Mouse (Mus musculus): Measurements from ENCODE around the gene Xlr5a.
"Not testable (repeated sequence)": the region's sequence is repeated elsewhere in the genome, so short reads cannot be mapped to it uniquely, and the experiment has no call there.

The Xlr5a gene

GRCm38 (mm10) chrX:73143218-73143618 lies 149.6 kb downstream of the Xlr5a start:
- not testable (repeated sequence) for DNase-seq

DNA sequence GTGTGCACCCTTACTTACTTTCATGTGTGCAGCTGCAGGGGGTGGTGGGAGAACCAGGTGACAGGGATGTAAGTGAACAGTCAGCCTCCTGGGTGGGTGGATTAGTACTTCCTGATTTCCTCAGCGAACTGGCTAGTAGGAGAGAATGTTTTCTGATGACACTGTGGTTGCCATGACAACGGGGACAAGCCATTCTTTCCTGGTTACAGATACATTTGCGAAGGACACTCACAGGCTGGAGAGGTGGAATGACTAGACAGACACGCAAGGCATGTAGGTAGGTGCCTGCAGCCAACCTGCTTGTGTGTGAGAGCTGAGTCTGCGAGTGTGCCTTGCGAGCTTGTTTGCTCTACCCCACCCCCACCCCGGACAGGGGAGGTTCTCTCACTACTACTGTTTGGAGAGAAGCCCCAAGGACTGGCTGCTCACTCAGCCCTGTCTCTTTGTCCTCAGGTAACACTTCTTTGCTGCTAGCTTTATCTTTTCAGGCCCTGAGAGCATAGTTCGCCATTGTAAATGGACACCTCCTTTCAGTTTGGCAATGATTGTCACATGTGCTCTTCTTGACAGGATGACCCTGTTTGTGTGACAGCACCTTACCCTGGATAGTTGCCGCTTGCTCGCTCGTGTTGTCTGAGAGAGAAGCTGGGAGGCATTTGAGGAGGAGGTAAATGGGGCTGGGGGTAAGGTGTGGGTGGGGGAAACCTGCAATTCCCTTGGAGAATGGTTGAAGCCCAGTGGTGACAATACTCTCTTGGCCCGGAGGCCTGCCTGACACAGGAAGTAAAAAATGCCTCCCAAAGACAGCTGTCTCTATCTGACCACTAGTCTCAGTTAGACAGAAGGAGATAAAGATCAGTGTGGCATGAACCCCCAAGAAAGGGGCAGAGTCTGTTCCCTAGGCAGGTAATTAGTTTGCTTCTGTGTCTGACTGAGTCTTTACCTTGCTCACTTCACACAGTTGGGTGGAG lies 169.6 kb downstream of the Xlr5a start:
- DNase-seq = not testable (repeated sequence)

- DNase-seq = not testable (repeated sequence)
Measured at GRCm38 (mm10) chrX:73116747-73117146, 176.0 kb downstream of the Xlr5a start, which contains the start of gene Gm14685. Gene Gm14685 (plus strand): TSS chrX:73117047.

DNA sequence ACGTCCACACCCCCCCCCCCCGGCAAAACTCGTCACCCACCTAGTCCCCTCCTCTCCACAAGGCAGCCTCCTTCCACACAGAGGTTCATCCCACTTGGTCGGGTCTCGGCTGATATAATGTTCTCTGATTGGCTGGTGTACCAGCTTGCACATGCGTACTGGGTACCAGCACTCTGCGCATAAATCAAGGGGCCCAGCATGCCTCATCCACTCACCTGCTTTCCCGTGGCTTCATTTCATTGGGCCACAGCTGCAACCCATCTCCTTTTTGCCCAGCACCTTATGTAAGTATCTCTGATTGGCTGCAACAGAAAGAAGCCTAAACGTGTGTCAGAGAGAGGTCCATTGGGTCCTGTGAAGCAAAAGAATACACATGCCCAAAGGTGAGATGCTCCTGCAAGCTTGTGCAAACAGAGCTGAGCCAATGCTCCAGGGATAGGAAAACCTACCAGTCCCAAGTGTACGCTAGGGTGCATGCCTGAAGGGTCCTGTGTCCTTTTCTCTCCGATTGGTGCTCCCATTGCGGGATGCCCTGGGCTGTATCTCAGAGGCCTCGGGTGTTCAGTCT lies 195.8 kb downstream of the Xlr5a start, which contains the start of gene Xlr3a:
Gene Xlr3a, minus strand, starts transcription at position 155 of the 568 bp plus-strand sequence.
- DNase-seq = peak in 1 of 2 experiments; percentile 10

DNA sequence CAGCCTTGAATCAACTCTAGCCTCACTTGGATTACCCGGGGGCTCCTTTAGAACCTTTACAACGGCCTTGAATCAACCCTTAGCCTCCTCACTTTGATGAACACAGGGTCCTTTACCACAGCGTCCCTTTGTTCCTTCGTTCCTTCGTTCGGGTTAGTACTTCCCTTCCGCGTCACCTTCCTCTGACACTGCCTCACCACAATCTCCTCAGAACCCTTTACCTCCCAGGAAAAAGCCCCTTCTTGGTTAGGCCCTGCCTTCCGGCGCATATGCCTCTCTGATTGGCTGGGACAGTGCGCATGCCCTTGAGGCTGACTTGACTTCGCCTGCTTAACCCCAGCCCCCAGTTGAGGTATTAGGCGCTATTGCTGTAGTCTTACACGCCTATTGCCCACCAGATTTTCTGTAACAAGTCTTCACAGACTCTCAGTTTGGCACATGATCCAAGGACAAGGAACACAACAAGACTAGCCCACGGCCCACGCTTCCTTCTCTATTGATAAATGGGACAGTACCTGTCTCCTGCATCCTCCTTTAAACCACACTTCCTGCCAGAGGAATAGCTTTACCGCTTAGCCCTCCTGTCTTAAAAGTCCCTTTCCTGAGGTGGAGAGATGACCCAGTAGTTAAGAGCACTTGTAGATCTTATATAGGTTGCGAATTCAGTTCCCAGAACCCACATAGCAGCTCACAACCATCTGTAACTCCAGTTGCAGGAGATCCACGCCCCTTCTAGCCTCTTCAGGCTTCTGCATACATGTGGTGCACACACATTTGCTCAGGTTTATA lies 210.3 kb downstream of the Xlr5a start, which contains the start of gene Xlr4a:
Gene Xlr4a, minus strand, starts transcription at position 212 of the 789 bp plus-strand sequence.
- not testable (repeated sequence) for DNase-seq

GRCm38 (mm10) chrX:73066765-73067312 lies 225.9 kb downstream of the Xlr5a start:
- DNase-seq = not testable (repeated sequence)

- DNase-seq = no peak
Measured at GRCm38 (mm10) chrX:73064415-73064793, 228.4 kb downstream of the Xlr5a start, which contains the start of gene Pnma3. Gene Pnma3 (plus strand): TSS chrX:73064787.

DNA sequence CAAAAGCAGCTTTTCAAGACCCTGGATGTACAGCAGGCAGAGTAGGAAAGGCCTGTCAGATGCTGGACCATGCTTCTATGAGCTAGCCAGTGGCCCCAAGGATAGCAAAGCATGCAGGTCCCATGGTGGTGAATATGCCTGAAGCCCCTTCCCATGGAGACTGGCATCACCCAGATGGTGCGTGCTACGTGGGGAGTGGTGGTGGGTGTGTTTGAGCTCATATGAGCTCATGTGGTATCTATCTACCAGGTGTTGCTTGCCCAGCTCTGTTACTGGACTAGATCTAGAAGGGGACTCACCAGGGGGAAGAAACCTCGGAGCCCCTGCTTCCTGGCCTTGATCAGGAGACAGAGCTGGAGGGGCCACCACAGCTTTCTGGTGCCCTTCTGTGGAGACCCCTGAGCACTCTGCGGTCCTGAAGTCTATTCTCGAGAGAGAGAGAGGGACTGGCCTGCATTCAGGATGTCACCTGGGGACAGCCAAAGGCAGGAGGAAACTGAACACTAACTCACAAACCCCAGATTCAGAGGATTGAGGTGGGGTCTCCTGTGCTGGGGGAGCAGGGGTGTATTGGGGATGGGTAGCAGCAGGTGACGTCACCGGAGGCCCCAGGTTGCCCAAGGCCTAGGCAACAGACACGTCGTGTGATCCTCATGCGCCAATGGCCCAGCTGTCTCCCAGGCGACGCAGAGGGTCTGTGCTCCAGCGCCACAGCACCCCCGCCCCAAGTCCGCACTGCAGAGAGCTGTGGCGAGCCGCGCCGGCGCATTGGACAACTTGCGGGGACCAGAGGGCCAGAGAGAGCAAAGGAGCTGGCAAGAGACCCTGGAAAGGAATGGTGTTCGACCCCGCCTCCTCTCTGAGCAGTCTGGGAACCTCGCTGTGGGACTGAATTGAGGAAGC lies 229.0 kb downstream of the Xlr5a start:
- no peak for DNase-seq

GRCm38 (mm10) chrX:73062323-73062722 lies 230.5 kb downstream of the Xlr5a start:
- no peak for DNase-seq

DNA sequence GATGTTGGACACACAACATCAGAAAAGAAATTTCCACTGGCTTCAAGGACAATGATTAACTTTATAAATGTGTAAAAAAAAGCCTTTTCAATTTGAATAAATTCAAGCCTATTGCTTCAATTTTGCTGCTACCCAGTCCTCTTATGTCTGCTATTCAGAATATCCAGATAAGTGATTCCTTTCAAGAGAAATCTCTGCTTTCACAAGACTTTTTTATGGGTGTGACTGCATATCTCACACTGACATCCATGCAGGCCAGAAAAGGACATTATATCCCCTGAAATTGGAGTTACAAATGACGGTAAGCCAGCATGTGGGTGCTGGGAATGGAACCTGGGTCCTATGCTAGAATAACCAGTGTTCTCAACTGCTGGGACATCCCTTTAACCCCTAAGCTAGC lies 231.2 kb downstream of the Xlr5a start:
- no peak for DNase-seq
